Mouse (Mus musculus): ENCODE data around the gene Mon2.
A peak's percentile ranks its signal among the peaks of the same experiment; 100 is the strongest.
"Not testable (repeated sequence)": the region's sequence is repeated elsewhere in the genome, so short reads cannot be mapped to it uniquely, and the experiment has no call there.

The Mon2 gene

GRCm38 (mm10) chr10:122994402-122995107 is 81.8 kb downstream of the Mon2 start:
- DNase-seq (ENCODE audit: low spot score in 2 of 2) = no peak

- no peak for DNase-seq (ENCODE audit: low spot score in 2 of 2)
These were observed 84.7 kb downstream of the Mon2 start for GRCm38 (mm10) chr10:122991648-122992047.

- no peak for DNase-seq (ENCODE audit: low spot score in 2 of 2)
These were observed 85.3 kb downstream of the Mon2 start for GRCm38 (mm10) chr10:122991053-122991452.

GRCm38 (mm10) chr10:122990606-122991005 is 85.7 kb downstream of the Mon2 start:
- DNase-seq (ENCODE audit: low spot score in 2 of 2) = no peak

GRCm38 (mm10) chr10:122989916-122990315 is 86.4 kb downstream of the Mon2 start:
- DNase-seq (ENCODE audit: low spot score in 2 of 2) = no peak

GRCm38 (mm10) chr10:122988372-122988771 is 87.9 kb downstream of the Mon2 start:
- DNase-seq (ENCODE audit: low spot score in 2 of 2) = no peak

GRCm38 (mm10) chr10:122987671-122988128 is 88.6 kb downstream of the Mon2 start:
- peak; percentile 39 to 52 for DNase-seq (ENCODE audit: low spot score in 2 of 2)

GRCm38 (mm10) chr10:122986320-122987225 is 89.7 kb downstream of the Mon2 start:
- DNase-seq (ENCODE audit: low spot score in 2 of 2) = peak; percentile 77 to 81

GRCm38 (mm10) chr10:122985515-122986319 is 90.6 kb downstream of the Mon2 start:
- DNase-seq (ENCODE audit: low spot score in 2 of 2) = peak; percentile 83 to 87

- peak in 1 of 2 experiments; percentile 72 for DNase-seq (ENCODE audit: low spot score in 2 of 2)
These were observed 91.1 kb downstream of the Mon2 start for GRCm38 (mm10) chr10:122985252-122985514.

- DNase-seq (ENCODE audit: low spot score in 2 of 2) = no peak
These were observed 91.6 kb downstream of the Mon2 start for GRCm38 (mm10) chr10:122984531-122985251.

- DNase-seq (ENCODE audit: low spot score in 2 of 2) = peak in 1 of 2 experiments; percentile 12
These were observed 92.5 kb downstream of the Mon2 start for GRCm38 (mm10) chr10:122983579-122984530.

- peak in 1 of 2 experiments; percentile 13 for DNase-seq (ENCODE audit: low spot score in 2 of 2)
These were observed 93.3 kb downstream of the Mon2 start for GRCm38 (mm10) chr10:122982909-122983578.

- DNase-seq (ENCODE audit: low spot score in 2 of 2) = no peak
These were observed 96.2 kb downstream of the Mon2 start for GRCm38 (mm10) chr10:122980123-122980522.

GRCm38 (mm10) chr10:122979356-122979755 is 96.9 kb downstream of the Mon2 start:
- no peak for DNase-seq (ENCODE audit: low spot score in 2 of 2)

- no peak for DNase-seq (ENCODE audit: low spot score in 2 of 2)
These were observed 100.3 kb downstream of the Mon2 start for GRCm38 (mm10) chr10:122976038-122976437.

- DNase-seq (ENCODE audit: low spot score in 2 of 2) = no peak
These were observed 103.1 kb downstream of the Mon2 start for GRCm38 (mm10) chr10:122973241-122973640.

GRCm38 (mm10) chr10:122970188-122970587 is 106.1 kb downstream of the Mon2 start:
- DNase-seq (ENCODE audit: low spot score in 2 of 2) = no peak

GRCm38 (mm10) chr10:122966421-122966820 is 109.9 kb downstream of the Mon2 start:
- no peak for DNase-seq (ENCODE audit: low spot score in 2 of 2)

GRCm38 (mm10) chr10:122965650-122966049 is 110.7 kb downstream of the Mon2 start:
- not testable (repeated sequence) for DNase-seq (ENCODE audit: low spot score in 2 of 2)
